Mouse (Mus musculus) embryonic facial prominence, embryonic 11.5 days (tissue): Measurements from ENCODE around the gene Abhd16a. TPM values are rescaled to one million over a fixed set of nuclear protein-coding genes. Genes with fewer than 3 reads are reported as not detected.

Experiments
- ATAC-seq: fragments of 200-750 bp; cut with Nextera tagmentation; replicated peaks from 2 replicates; pipeline ENCODE4 v1.8.0; 2017; ENCODE audit warnings: low read depth; ENCODE audit not compliant: insufficient number of reproducible peaks, low FRiP score, low TSS enrichment
- DNase-seq: peaks from one replicate; pipeline ENCODE4 v3.0.0-alpha.2; 2015; ENCODE audit warnings: low spot score
- H3K27ac ChIP-seq: fragments of 300-500 bp; sonication (generic); replicated peaks from 2 replicates; pipeline ENCODE4 v1.5.1; 2014; ENCODE audit warnings: mild to moderate bottlenecking, low read depth, low read length, control low read depth
- H3K27me3 ChIP-seq: fragments of 300-500 bp; sonication (generic); 2 replicates; pipeline ENCODE4 v1.6.1; 2014; ENCODE audit warnings: mild to moderate bottlenecking, low read length, moderate library complexity, mixed read lengths; ENCODE audit not compliant: control insufficient read depth, insufficient read depth
- H3K36me3 ChIP-seq: fragments of 300-500 bp; sonication (generic); replicated peaks from 2 replicates; pipeline ENCODE4 v1.6.1; 2014; ENCODE audit warnings: low read depth, mild to moderate bottlenecking, low read length, moderate library complexity, mixed read lengths; ENCODE audit not compliant: control insufficient read depth, insufficient read depth
- H3K4me1 ChIP-seq: fragments of 300-500 bp; sonication (generic); 2 replicates; pipeline ENCODE4 v1.6.1; 2014; ENCODE audit warnings: low read length, mixed read lengths; ENCODE audit not compliant: control insufficient read depth, insufficient read depth
- H3K4me2 ChIP-seq: fragments of 300-500 bp; sonication (generic); 2 replicates; pipeline ENCODE4 v1.6.1; 2014; ENCODE audit warnings: low read depth, mild to moderate bottlenecking, control low read depth, low read length, moderate library complexity
- H3K4me3 ChIP-seq: fragments of 300-500 bp; sonication (generic); 2 replicates; pipeline ENCODE4 v1.5.1; 2014; ENCODE audit warnings: low read depth, low read length, control low read depth
- H3K9ac ChIP-seq: fragments of 300-500 bp; sonication (generic); replicated peaks from 2 replicates; pipeline ENCODE4 v1.6.1; 2014; ENCODE audit warnings: mild to moderate bottlenecking, control low read depth, low read length
- H3K9me3 ChIP-seq: fragments of 300-500 bp; sonication (generic); replicated peaks from 2 replicates; pipeline ENCODE4 v1.6.1; 2016; ENCODE audit warnings: mild to moderate bottlenecking, low read length, inconsistent platforms, mixed read lengths; ENCODE audit not compliant: control insufficient read depth
- WGBS: fragments of 180-500 bp; shearing (Covaris S2); extraction: QIAGEN DNeasy Blood & Tissue Kit; methylation state at CpG from one replicate; pipeline ENCODE4 v1.1.7; 2014; 5-methylcytosine and 5-hydroxymethylcytosine counted together
- polyA plus RNA-seq: library from polyadenylated mRNA; unstranded; fragments of >200 nt; fragmentation: Nextera tagmentation; extraction: Ambion mirVana; gene quantifications from 2 replicates; pipeline ENCODE4 v1.2.1, GENCODE M21; 2014

Gene Abhd16a
- polyA plus RNA-seq, 1 experiment from 2014 or later, result 38.5 TPM

DNA sequence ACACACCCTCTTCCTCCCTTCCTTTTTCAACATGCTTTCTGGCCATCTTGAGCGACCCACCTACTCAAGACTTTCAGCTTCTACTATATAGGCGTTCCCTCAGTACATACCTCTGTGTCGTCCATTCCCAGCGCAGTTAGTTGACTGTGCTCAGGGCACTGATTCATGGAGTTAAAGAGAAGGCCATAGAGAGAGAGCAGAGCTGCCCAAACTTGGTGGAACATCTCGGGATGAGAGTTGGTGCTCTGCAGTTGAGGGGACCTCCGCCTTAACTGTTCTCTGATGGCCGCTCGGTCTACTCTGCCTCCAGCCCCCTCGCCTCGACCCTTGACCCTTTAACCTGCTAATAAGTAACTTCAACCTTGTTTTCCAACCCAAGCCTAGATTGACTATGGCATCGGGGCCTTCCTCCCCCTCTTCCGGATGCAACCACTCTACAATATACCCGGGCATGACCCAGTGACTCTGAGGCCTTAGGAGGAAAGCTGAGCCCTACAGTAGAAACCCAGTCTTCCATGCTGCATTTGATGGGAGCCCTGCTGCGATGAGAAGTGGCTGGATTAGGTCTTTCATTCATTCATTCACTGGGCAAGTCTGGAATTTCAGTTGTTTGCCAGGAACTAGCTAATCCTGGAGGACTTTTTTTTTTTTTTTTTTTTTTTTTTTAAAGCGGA is 42.6 kb downstream of the Abhd16a start, which contains the start of gene Apom:
Gene Apom (minus strand): TSS at position 551 of the 674 bp plus-strand sequence.
- Histone ChIP-seq H3K4me1 (peaks cover 3% of the 10 kb centered on the region; the same call in 1 of the 2 replicates), H3K27ac (no peak within 1 kb of the TSS), H3K27me3 (no peaks in the 10 kb centered on the region), H3K9me3 (no peaks in the 10 kb centered on the region), H3K4me2 (no peak within 1 kb of the TSS), H3K36me3 (no peaks in the 10 kb centered on the region), H3K9ac (no peak within 1 kb of the TSS), H3K4me3 (no peak within 1 kb of the TSS)
- DNase-seq (no peak), ATAC-seq (no peak)
- WGBS, result 74% methylated on average over 15 of the region's 15 CpGs

DNA sequence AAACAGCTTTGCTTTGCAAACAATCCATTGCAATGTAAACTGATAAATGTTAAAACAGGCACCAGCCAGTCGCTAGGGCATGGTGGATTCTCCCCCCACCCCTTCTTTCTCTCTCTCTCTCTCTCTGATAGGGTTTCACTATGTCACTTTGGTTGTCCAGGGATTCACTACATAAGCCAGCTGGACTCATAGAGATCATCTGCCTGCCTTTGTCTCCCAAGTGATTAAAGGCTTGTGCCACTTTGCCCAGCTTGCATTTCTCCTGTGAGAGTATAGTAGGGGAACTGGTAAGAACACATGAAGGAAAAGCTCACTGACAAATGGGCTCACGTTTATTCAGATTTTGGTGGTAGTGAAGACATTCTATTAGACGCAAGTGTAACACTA is 43.1 kb downstream of the Abhd16a start:
- Histone ChIP-seq H3K4me3 (no peak overlapping the region), H3K36me3 (no peaks in the 10 kb centered on the region), H3K27me3 (no peaks in the 10 kb centered on the region), H3K27ac (no peak overlapping the region), H3K4me1 (peaks cover 2% of the 10 kb centered on the region; the same call in 1 of the 2 replicates), H3K9me3 (no peaks in the 10 kb centered on the region), H3K4me2 (no peak overlapping the region), H3K9ac (no peak overlapping the region)
- no peak for DNase-seq
- no peak for ATAC-seq
- WGBS, result 79% methylated on average over 3 of the region's 3 CpGs

DNA sequence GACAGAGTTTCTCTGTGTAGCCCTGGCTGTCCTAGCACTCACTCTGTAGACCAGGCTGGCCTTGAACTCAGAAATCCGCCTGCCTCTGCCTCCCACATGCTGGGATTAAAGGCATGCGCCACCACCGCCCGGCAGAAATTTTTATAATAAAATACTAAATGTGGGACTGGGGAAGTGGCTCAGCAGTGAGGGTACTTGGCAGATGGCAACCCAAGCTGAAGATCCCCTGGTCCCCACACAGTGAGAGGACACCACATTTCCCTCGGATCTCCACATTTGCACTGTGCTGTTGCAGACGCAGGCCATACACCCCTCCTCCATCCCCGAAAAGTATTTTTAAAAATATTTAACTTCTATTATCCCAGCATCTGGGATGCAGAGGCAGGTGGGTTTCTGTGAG is 44.5 kb downstream of the Abhd16a start:
- H3K4me1 ChIP-seq, result no peaks in the 10 kb centered on the region
- WGBS, result 95% methylated on average over 7 of the region's 7 CpGs
- no peak overlapping the region for H3K27ac ChIP-seq
- no peak overlapping the region for H3K9ac ChIP-seq
- H3K4me2 ChIP-seq, result no peak overlapping the region
- no peak overlapping the region for H3K4me3 ChIP-seq
- ATAC-seq, result no peak
- H3K36me3 ChIP-seq, result no peaks in the 10 kb centered on the region
- no peak for DNase-seq
- no peaks in the 10 kb centered on the region for H3K27me3 ChIP-seq
- H3K9me3 ChIP-seq, result no peaks in the 10 kb centered on the region

DNA sequence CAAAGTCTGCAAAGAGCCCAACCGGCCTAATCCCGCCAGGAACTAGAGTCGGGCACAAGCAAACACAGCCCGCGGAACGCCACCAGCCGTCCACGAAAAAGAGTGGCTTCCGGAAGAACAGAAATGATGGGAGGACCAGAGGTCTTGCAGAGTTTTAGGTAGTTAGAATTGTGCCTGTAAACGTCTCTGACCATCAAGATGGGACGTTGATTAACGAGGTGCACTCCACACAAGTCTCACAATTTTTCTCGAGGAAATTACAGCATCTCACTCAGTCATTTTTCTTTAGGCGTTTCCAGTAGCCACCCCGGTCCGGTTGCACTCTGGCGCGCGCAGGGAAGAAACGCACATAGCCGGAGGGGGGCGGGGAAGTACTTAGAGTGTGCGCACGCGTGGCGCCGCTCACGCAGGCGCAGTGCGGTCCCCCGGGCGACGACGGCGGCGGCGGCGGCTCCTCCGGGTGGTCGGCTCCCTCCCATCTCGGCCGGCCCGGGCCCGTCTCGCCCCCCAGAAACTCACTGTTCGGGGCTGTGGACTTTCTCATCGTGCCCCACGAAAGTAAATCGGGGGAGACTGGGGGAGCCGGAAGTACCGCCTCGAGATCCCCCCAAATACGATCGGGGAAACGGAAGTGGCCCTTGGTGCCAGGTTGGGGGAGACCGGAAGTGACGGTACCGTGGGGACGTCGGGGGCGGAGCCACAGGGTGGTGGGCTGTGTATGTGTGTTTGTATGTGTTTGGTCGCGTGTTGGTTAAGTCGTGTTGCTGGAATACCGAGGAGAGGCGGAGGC is 45.9 kb downstream of the Abhd16a start, which contains the start of gene Bag6:
Gene Bag6 (plus strand): TSS at position 378 of the 790 bp plus-strand sequence.
- ATAC-seq (peak; percentile 89), DNase-seq (peak; percentile 97)
- Histone ChIP-seq H3K4me1 (no peaks in the 10 kb centered on the region), H3K27ac (peak within 1 kb of the TSS; percentile 85), H3K4me2 (peak within 1 kb of the TSS; percentile 81), H3K9me3 (no peaks in the 10 kb centered on the region), H3K27me3 (no peaks in the 10 kb centered on the region), H3K36me3 (peaks cover 4% of the 10 kb centered on the region), H3K9ac (peak within 1 kb of the TSS; percentile 86), H3K4me3 (peak within 1 kb of the TSS; percentile 83)
- WGBS, result under 1% methylated on average over 66 of the region's 66 CpGs

DNA sequence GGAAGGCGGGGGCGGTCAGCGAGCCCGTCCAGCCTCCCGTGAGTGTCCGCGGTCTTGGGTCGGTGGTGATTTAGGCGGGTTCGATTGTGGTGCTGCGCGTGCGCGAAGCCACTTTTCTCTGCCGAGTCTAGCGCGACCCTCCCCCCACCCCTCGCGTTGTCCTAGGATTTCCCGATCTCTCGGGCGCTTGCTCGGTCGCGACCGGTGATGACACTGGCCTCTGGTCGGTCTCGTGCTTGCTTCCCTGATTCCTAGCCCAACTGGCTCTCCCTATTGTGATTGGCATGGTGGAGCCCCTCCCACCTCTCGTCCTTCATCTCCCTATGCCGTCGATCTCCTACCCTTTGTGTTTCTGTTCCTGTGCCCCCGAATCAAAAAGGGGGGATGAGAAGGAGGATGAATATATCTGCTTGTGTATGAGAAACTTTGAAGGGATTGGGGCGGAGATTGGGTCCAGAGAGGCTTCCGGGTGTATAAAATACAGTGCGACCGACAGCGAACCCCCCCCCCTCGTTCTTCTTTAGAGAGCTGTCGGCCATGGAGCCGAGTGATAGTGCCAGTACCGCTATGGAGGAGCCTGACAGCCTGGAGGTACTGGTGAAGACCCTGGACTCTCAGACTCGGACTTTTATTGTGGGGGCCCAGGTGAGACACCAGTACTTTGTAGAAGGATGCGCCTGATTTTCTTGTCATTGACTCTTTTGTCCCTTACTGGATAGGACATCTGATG is 46.7 kb downstream of the Abhd16a start:
- H3K36me3 ChIP-seq, result peaks cover 11% of the 10 kb centered on the region
- H3K4me3 ChIP-seq, result peak overlapping the region; percentile 83
- H3K4me1 ChIP-seq, result no peaks in the 10 kb centered on the region
- peak overlapping the region; percentile 81 for H3K4me2 ChIP-seq
- peak overlapping the region; percentile 86 for H3K9ac ChIP-seq
- peak overlapping the region; percentile 85 for H3K27ac ChIP-seq
- H3K27me3 ChIP-seq, result no peaks in the 10 kb centered on the region
- ATAC-seq (peak; percentile 61), DNase-seq (no peak)
- H3K9me3 ChIP-seq, result no peaks in the 10 kb centered on the region
- under 1% methylated on average over 34 of the region's 43 CpGs for WGBS

DNA sequence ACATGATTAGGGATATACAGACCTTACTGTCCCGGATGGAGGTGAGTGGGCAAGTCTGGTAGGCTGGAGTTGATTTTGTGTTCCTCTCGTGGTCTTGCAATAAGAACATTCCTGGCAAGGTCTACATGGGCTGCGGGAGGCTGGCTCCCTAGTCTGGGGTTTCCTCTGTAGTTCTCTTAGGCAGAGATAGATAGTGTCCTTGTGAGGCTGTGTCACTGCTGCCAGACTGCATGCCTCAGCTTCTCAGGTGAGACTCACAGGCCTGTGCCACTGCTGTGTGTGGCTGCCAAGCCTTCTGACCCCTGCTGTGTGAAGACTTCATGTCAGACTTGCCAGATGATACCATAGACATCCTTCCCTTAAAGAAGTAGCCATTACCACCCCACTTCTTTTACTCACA is 50.2 kb downstream of the Abhd16a start:
- Histone ChIP-seq H3K27me3 (no peaks in the 10 kb centered on the region), H3K4me1 (no peaks in the 10 kb centered on the region), H3K4me2 (no peak overlapping the region), H3K9ac (no peak overlapping the region), H3K4me3 (no peak overlapping the region), H3K9me3 (no peaks in the 10 kb centered on the region), H3K36me3 (peaks cover 43% of the 10 kb centered on the region), H3K27ac (no peak overlapping the region)
- 93% methylated on average over 3 of the region's 3 CpGs for WGBS
- no peak for DNase-seq
- ATAC-seq, result no peak

DNA sequence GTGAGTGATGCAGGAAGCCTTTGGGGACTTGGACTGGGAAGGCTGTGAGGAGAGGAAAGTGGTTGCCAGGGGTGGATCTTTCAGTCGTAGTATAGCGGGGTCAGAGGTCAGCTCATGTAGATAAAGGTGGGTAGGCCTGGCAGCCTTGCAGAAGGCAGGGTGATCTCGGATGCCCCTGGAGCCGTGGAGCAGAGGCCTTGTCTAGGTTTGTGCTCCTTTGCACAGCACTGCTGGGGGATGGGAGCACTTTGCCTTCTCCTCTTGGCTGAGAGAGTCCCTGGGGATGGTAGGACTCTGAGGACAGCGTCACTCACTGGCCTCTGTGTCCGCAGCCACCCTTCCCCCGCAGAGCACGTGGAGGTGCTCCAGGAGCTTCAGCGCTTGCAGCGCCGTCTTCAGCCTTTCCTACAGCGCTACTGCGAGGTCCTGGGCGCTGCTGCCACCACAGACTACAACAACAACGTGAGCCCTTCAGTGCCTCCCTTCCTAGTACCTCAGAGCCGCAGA is 51.5 kb downstream of the Abhd16a start:
- peaks cover 54% of the 10 kb centered on the region for H3K36me3 ChIP-seq
- no peak overlapping the region for H3K27ac ChIP-seq
- no peak for DNase-seq
- no peaks in the 10 kb centered on the region for H3K4me1 ChIP-seq
- no peak overlapping the region for H3K4me2 ChIP-seq
- ATAC-seq, result no peak
- WGBS, result 83% methylated on average over 16 of the region's 16 CpGs
- H3K9ac ChIP-seq, result no peak overlapping the region
- no peaks in the 10 kb centered on the region for H3K27me3 ChIP-seq
- H3K4me3 ChIP-seq, result no peak overlapping the region
- H3K9me3 ChIP-seq, result no peaks in the 10 kb centered on the region
